Mouse (Mus musculus) limb, embryonic 15.5 days (tissue): ENCODE measurements at regions not wholly inside any gene's neighbourhood (a gene's known extent, or its start where the extent isn't known, plus 50 kb on each side); places are given as distances from the start of the nearest gene placed in this dataset.

Experiments used
- ATAC-seq: fragments of 200-750 bp; cut with Nextera tagmentation; 2 replicates; pipeline ENCODE4 v1.8.0; 2017; ENCODE audit warnings: low read depth, moderate TSS enrichment; ENCODE audit not compliant: insufficient number of reproducible peaks, low FRiP score, low TSS enrichment
- H3K27ac ChIP-seq: fragments of 300-500 bp; sonication (generic); 2 replicates; pipeline ENCODE4 v1.5.1; 2015; ENCODE audit warnings: moderate library complexity, mild to moderate bottlenecking, inconsistent platforms
- H3K27me3 ChIP-seq: fragments of 300-500 bp; sonication (generic); 2 replicates; pipeline ENCODE4 v1.6.1; 2015; ENCODE audit warnings: inconsistent platforms
- H3K36me3 ChIP-seq: fragments of 300-500 bp; sonication (generic); 2 replicates; pipeline ENCODE4 v1.6.1; 2015; ENCODE audit warnings: inconsistent platforms
- H3K4me1 ChIP-seq: fragments of 300-500 bp; sonication (generic); 2 replicates; pipeline ENCODE4 v1.6.1; 2015; ENCODE audit warnings: inconsistent platforms
- H3K4me2 ChIP-seq: fragments of 300-500 bp; sonication (generic); 2 replicates; pipeline ENCODE4 v1.6.1; 2015; ENCODE audit warnings: mild to moderate bottlenecking, inconsistent platforms
- H3K4me3 ChIP-seq: fragments of 300-500 bp; sonication (generic); 2 replicates; pipeline ENCODE4 v1.5.1; 2015; ENCODE audit warnings: mild to moderate bottlenecking, inconsistent platforms
- H3K9ac ChIP-seq: fragments of 300-500 bp; sonication (generic); 2 replicates; pipeline ENCODE4 v1.6.1; 2015; ENCODE audit warnings: inconsistent platforms
- H3K9me3 ChIP-seq: fragments of 300-500 bp; sonication (generic); 2 replicates; pipeline ENCODE4 v1.6.1; 2016; ENCODE audit warnings: inconsistent platforms
- WGBS: fragments of 180-500 bp; shearing (Covaris S2); methylation state at CpG from one replicate; pipeline ENCODE4 v1.1.7; 2015; 5-methylcytosine and 5-hydroxymethylcytosine counted together

- H3K9ac ChIP-seq: no peak overlapping the region
- no peak overlapping the region for H3K4me3 ChIP-seq
- no peak for ATAC-seq
- no peaks in the 10 kb centered on the region for H3K9me3 ChIP-seq
- no peaks in the 10 kb centered on the region for H3K36me3 ChIP-seq
- no peaks in the 10 kb centered on the region for H3K4me1 ChIP-seq
- H3K4me2 ChIP-seq: no peak overlapping the region
- no peaks in the 10 kb centered on the region for H3K27me3 ChIP-seq
- H3K27ac ChIP-seq: no peak overlapping the region
Measured at GRCm38 (mm10) chr9:5822234-5822633, 346.1 kb upstream of the Pdgfd start.

DNA sequence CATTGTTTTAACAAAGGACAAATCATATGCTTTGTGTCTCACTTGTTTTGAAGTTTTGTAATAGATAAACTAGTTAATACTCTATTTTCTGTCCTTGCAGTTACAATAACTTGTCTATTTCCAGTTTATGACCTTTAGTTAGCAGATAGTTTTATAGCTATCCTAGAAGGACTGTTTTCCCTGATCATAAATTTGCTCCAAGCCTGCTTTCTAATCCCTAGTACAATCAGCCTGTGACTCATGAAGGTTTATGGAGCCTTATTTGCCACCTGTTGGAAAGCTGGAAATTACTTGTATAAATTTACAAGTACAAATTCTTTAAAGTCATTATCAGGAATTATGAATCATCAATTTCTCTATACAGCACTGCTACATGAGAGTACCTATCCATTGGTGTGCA is 339.5 kb upstream of the Pdgfd start:
- H3K4me3 ChIP-seq: no peak overlapping the region
- no peaks in the 10 kb centered on the region for H3K36me3 ChIP-seq

GRCm38 (mm10) chr9:5842381-5842780 is 326.0 kb upstream of the Pdgfd start:
- Histone ChIP-seq H3K9me3 (no peaks in the 10 kb centered on the region), H3K27me3 (no peaks in the 10 kb centered on the region), H3K4me2 (no peak overlapping the region), H3K4me1 (no peaks in the 10 kb centered on the region), H3K27ac (no peak overlapping the region), H3K4me3 (no peak overlapping the region), H3K36me3 (no peaks in the 10 kb centered on the region), H3K9ac (no peak overlapping the region)
- peak; percentile 44; the same call in 1 of the 2 replicates for ATAC-seq
- 27% methylated on average over 3 of the region's 3 CpGs for WGBS

More for the DNA sequence above, 339.5 kb upstream of the Pdgfd start:
- Histone ChIP-seq H3K27me3 (no peaks in the 10 kb centered on the region), H3K4me2 (no peak overlapping the region), H3K9me3 (no peaks in the 10 kb centered on the region), H3K9ac (no peak overlapping the region), H3K4me1 (no peaks in the 10 kb centered on the region), H3K27ac (no peak overlapping the region)
- ATAC-seq: no peak

DNA sequence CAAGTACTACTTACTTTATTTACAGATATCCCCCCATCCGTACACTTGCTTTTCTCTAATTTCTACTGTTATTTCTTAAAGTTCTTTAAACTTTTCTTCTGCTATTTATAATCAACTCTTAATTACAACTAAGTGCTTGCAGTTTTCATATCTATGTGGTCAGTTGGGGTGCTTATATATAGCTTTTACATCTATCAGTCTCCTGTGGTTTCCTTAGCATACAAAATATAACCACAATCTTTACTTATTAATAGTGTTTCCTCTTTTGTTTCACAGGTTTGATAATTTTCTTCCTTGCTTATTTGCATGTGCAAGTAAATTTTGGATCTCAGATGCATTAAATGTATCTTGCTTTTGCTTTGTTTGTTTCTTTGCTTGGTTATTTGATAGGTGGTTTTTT is 288.7 kb upstream of the Pdgfd start:
- WGBS: 87% methylated on average over 1 of the region's 1 CpGs
- no peak for ATAC-seq
- no peak overlapping the region for H3K9ac ChIP-seq
- no peaks in the 10 kb centered on the region for H3K4me1 ChIP-seq
- H3K9me3 ChIP-seq: no peaks in the 10 kb centered on the region
- no peaks in the 10 kb centered on the region for H3K36me3 ChIP-seq
- H3K4me2 ChIP-seq: no peak overlapping the region
- no peaks in the 10 kb centered on the region for H3K27me3 ChIP-seq
- H3K27ac ChIP-seq: no peak overlapping the region
- H3K4me3 ChIP-seq: no peak overlapping the region

GRCm38 (mm10) chr9:5922526-5922925 is 245.9 kb upstream of the Pdgfd start:
- H3K9me3 ChIP-seq: no peaks in the 10 kb centered on the region
- no peak for ATAC-seq
- no peak overlapping the region for H3K4me2 ChIP-seq
- no peak overlapping the region for H3K9ac ChIP-seq
- no peaks in the 10 kb centered on the region for H3K27me3 ChIP-seq
- no peak overlapping the region for H3K4me3 ChIP-seq
- no peak overlapping the region for H3K27ac ChIP-seq
- no peaks in the 10 kb centered on the region for H3K36me3 ChIP-seq
- H3K4me1 ChIP-seq: no peaks in the 10 kb centered on the region
- 83% methylated on average over 1 of the region's 1 CpGs for WGBS

- Histone ChIP-seq H3K9me3 (no peaks in the 10 kb centered on the region), H3K27ac (no peak overlapping the region), H3K4me3 (no peak overlapping the region), H3K27me3 (no peaks in the 10 kb centered on the region), H3K4me1 (no peaks in the 10 kb centered on the region), H3K36me3 (no peaks in the 10 kb centered on the region), H3K4me2 (no peak overlapping the region), H3K9ac (no peak overlapping the region)
- 86% methylated on average over 19 of the region's 19 CpGs for WGBS
- ATAC-seq: no peak
Measured at GRCm38 (mm10) chr9:5928166-5928850, 240.1 kb upstream of the Pdgfd start.

DNA sequence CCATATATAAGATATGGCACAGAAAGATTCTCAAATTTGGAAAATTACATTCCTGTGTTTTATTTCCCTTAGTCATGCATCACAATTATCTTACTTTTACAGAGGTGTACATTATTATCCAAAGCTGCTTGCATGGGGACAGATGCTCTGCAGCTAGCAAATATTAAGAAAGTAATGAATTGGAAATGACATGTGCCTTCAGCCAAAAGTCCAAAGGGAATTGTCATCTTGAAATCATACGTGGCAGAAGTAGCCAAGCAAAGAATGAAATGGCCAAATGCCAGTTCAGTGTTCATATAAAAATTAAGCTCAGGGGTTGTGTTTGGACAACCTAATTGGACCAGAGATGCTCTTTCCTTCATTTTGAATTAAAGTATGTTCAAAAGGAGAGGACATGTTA is 196.1 kb upstream of the Pdgfd start:
- Histone ChIP-seq H3K4me2 (no peak overlapping the region), H3K27ac (no peak overlapping the region), H3K4me1 (no peaks in the 10 kb centered on the region), H3K27me3 (no peaks in the 10 kb centered on the region), H3K9me3 (no peaks in the 10 kb centered on the region), H3K36me3 (no peaks in the 10 kb centered on the region), H3K9ac (no peak overlapping the region), H3K4me3 (no peak overlapping the region)
- WGBS: 45% methylated on average over 1 of the region's 1 CpGs
- ATAC-seq: no peak
